Mouse (Mus musculus) liver (tissue): ENCODE results near the gene Nbr1.
"Not testable (repeated sequence)": the region's sequence is repeated elsewhere in the genome, so short reads cannot be mapped to it uniquely, and the experiment has no call there.

Experiments
- DNase-seq: peaks from one replicate; pipeline ENCODE4 v3.0.0-alpha.2; 2020; ENCODE audit warnings: mixed read lengths

The Nbr1 gene

GRCm38 (mm10) chr11:101583205-101583604, 31.3 kb downstream of the Nbr1 start:
- DNase-seq = no peak

- not testable (repeated sequence) for DNase-seq
Observed at GRCm38 (mm10) chr11:101585031-101585430, 33.1 kb downstream of the Nbr1 start.

DNA sequence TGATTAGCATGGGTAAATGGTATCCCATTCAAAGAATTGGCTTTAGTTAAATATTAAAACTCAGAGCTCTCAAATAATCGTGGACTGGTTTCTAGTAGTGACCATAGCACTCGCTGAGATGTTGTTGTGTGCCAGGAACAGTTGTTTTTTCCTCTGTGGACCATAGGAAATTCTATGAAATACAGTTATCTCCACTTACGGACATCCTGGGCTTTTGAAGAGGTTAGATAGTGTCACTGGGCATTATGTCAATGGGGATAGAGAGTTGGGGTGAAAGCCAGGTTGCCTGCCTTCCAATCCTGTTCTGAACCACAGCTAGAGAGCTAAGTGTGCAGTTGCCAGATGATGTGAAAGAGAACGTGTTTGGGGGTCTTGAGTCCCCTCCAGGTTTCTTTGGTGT, 33.9 kb downstream of the Nbr1 start:
- no peak for DNase-seq

GRCm38 (mm10) chr11:101587676-101588075, 35.7 kb downstream of the Nbr1 start:
- DNase-seq = no peak

- DNase-seq = no peak
Observed at GRCm38 (mm10) chr11:101588868-101589267, 36.9 kb downstream of the Nbr1 start.

GRCm38 (mm10) chr11:101589444-101589843, 37.5 kb downstream of the Nbr1 start:
- peak; percentile 71 for DNase-seq

- no peak for DNase-seq
Observed at GRCm38 (mm10) chr11:101589989-101590624, 38.2 kb downstream of the Nbr1 start.

GRCm38 (mm10) chr11:101599156-101599555, 47.2 kb downstream of the Nbr1 start, which contains the start of gene Gm11634:
Gene Gm11634 (minus strand): TSS chr11:101599256.
- no peak for DNase-seq

DNA sequence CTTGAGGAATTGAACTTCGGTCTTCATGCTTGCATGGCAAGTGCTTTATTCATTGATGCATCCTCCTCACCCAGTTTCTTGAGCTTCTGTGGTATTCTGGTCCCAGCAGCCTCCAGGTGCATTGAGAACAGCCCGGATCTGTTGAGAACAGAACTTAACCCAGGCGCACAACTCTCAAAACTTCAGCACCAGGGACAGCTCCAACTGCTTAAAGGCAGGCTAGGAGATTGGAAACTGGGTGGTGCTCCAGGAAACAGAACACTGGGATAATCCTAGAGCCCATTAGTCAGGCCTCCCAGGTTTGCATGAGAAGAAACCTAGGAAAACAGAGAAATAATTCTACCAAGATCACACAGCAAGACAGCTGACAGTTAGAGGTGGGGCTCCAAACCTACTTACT, 50.5 kb downstream of the Nbr1 start:
- DNase-seq = peak; percentile 74

DNA sequence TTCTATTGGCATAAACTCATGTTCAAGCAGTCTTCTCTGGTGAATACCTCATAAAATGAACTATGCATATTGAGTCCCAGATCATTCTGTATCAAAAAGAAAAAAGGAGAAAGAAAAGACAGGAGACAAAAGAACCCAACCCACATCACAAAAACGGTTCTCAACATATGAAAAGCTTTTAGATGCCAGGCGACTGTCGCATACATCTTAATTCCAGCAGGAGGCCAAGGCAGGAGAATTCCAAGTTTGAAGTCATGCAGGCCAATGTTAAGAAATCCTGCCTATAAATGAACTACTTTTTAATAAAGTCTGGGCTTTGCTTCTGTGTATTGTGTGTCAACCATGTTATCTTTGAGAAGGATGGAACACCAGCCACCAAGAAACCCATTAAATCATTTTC, 52.2 kb downstream of the Nbr1 start:
- no peak for DNase-seq

- peak; percentile 91 for DNase-seq
Observed at GRCm38 (mm10) chr11:101604531-101605453, 52.8 kb downstream of the Nbr1 start.

- not testable (repeated sequence) for DNase-seq
Observed at GRCm38 (mm10) chr11:101607134-101607533, 55.2 kb downstream of the Nbr1 start.

DNA sequence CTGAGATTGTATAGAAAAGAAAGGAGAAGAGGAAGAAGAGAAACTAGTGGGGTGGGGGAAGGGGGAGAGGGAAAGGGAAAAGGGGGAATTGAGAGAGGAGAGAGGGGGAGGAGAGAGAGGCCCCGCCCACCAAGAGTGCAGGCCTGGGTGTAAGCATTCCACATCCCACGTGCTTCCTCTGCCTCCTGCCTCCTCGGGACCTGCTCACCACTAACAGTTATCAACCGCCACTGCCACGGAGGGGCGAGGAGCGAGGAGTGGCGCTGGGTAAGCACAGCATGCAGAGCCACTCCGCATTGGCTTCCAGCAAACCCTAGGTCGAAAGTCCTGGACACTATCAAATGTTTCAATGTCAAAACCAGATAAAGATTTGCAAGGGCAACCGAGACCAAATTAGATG, 58.5 kb downstream of the Nbr1 start:
- DNase-seq = peak; percentile 22

DNA sequence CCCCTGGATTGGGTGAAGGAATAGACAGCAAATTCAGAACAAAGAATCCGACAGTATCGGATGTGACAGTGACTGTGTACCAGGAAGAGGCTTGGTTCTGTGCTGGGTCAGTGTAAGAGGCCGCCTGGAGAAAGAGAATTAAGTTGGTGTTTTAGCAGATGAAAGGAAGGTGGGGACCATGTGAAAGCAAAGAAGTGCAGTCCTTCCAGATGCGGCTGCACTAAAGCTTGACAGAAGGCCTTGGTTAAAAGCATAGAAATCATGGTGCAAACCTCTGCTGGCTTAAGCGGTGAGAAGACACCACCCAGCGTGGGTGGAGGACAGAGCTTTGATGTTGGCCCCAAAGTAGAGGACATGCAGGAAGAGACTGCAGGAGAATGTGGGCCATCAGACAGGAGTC, 61.6 kb downstream of the Nbr1 start:
- no peak for DNase-seq

- no peak for DNase-seq
Observed at GRCm38 (mm10) chr11:101614116-101614515, 62.2 kb downstream of the Nbr1 start.

GRCm38 (mm10) chr11:101615380-101615779, 63.4 kb downstream of the Nbr1 start:
- peak; percentile 60 for DNase-seq

DNA sequence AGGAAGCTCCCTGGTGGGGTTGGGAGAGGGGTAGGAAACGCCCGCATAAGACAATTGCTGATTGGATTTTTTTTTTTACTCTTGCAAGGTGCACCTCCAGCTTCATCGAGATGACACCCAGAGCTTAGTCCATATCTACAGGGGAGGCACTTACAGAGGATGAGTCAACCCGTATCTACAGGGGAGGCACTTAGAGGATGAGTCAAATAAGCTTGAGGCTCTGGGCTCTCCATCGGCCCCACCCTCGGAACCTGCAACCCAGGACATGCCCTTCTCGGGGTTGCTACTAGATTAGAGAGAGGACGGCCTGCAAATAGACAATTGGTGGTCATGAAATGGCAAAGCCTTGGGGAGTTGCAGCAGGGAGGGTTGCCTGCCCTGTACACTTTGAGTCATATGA, 64.2 kb downstream of the Nbr1 start:
- peak; percentile 48 for DNase-seq

DNA sequence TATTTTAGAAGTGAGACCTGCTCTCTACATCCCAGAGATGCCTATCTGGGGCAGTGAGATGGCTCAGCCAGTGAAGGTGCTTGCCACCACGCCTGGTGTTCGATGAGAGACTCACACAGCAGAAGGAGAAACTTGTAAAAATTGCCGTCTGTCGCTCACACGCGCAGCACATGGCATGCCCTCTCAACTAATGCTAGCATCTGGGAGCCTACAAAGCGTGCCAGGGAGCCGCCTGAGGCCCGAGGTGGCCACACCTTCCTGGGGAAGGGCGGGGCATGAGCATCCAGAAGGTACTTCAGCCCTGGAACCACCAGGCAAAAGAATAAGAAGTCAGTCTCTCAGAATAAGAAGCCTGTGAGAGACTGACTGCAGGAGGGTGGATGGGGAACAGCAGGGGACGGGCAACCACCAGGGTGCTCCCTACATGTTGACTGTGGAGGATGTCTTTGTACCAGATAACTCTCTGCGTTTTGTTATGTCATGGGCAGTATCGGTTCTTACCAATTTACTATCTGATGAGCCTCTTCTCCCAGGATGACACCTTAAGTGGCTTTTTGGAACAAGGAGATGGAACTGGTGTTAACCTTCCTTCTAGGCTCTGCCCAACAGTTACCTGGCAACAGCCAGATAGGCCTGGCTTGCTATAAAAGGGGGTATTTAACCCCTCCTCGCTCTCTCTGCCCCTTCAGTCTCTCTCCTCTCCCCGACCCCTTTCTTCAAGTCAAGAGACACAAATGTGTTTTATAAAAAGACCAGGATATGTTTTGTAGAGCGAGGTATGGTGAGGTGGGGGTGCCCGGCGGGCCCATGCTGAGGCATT, 65.2 kb downstream of the Nbr1 start:
- peak; percentile 66 for DNase-seq

- DNase-seq = peak; percentile 84
Observed at GRCm38 (mm10) chr11:101617849-101618248, 65.9 kb downstream of the Nbr1 start.

- DNase-seq = no peak
Observed at GRCm38 (mm10) chr11:101618596-101618995, 66.6 kb downstream of the Nbr1 start.

DNA sequence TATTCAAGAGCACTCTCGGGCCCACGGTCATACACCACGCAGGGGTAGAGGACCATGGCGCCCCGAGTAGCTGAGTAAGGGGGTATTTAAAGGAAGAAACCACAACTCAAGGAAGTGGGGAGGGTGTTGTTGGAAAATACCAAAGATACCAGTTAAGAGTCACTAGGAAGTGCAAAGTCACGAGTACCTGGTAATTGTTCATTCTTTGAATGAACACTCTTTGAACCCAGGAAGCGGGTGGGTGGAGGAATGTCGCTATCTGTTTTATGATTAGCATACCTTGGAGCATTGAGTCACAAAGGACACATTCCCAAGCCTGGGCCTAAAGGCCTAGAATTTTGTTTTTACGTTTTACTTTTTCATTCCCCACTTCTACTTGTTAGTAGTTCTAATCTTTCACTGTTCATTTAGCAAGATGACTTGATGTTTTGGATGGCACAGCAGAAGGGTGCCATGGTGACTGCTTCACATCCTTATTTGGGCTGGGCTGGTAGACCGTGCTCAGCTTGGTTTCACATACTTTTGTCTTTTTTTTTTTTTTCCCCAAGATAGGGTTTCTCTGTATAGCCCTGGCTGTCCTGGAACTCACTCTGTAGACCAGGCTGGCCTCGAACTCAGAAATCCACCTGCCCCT, 68.2 kb downstream of the Nbr1 start:
- not testable (repeated sequence) for DNase-seq

DNA sequence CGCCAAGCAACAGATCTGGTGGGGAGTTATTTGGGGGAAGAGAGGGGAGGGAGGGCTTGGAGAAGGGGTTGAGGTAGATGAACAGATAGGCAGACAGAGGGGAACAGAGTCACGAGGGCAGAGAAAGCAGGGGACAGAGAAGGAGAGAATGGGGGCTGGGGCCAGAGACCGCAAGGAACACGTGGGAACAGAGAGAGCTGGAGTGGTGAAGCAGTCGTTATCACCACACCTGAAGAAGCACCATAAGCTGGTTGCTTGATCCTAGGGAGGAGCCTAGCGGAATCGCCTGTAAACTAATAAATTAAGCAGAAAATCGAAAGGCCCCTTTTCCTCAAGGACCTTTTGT, 74.7 kb downstream of the Nbr1 start:
- DNase-seq = no peak
